Mouse (Mus musculus) thymus, adult 2 months (tissue): ENCODE results near the gene Rab11b. TPM values are rescaled to one million over a fixed set of nuclear protein-coding genes. Genes with fewer than 3 reads are reported as not detected.

Source experiments
- DNase-seq: peaks from one replicate; pipeline ENCODE4 v3.0.0; 2021
- H3K27ac ChIP-seq: fragments of 200-500 bp; 2 replicates; pipeline ENCODE4 v1.5.1; 2012; ENCODE audit warnings: low read length, control low read depth; ENCODE audit not compliant: control insufficient read depth, insufficient read depth
- H3K27me3 ChIP-seq: fragments of 200-500 bp; 2 replicates; pipeline ENCODE4 v1.6.1; 2012; ENCODE audit warnings: mild to moderate bottlenecking, low read length, moderate library complexity, mixed read lengths; ENCODE audit not compliant: control insufficient read depth, insufficient read depth
- H3K36me3 ChIP-seq: fragments of 200-500 bp; 2 replicates; pipeline ENCODE4 v1.6.1; 2012; ENCODE audit warnings: mild to moderate bottlenecking, low read length, moderate library complexity; ENCODE audit not compliant: control insufficient read depth, insufficient read depth
- H3K4me1 ChIP-seq: fragments of 200-500 bp; replicated peaks from 2 replicates; pipeline ENCODE4 v1.6.1; 2012; ENCODE audit warnings: low read length; ENCODE audit not compliant: control insufficient read depth, insufficient read depth
- H3K4me3 ChIP-seq: fragments of 200-500 bp; 2 replicates; pipeline ENCODE4 v1.5.1; 2012; ENCODE audit warnings: mild to moderate bottlenecking, low read length, control low read depth, moderate library complexity; ENCODE audit not compliant: control insufficient read depth, insufficient read depth
- CTCF ChIP-seq: fragments of 200-500 bp; IDR thresholded peaks from 2 replicates; pipeline ENCODE4 v1.5.1; 2012; ENCODE audit warnings: mild to moderate bottlenecking, control low read depth, low read length, moderate library complexity, borderline replicate concordance; ENCODE audit not compliant: control insufficient read depth, poor library complexity, insufficient read depth; ENCODE audit errors: extremely low read depth
- POLR2A ChIP-seq: fragments of 200-500 bp; IDR thresholded peaks from 2 replicates; pipeline ENCODE4 v1.6.1; 2012; ENCODE audit warnings: mild to moderate bottlenecking, low read length, control low read depth, moderate library complexity; ENCODE audit not compliant: control insufficient read depth, poor library complexity, insufficient read depth; ENCODE audit errors: extremely low read depth
- WGBS: fragments of 180-500 bp; shearing (Covaris S2); methylation state at CpG from one replicate; pipeline ENCODE4 v1.1.7; 2018; 5-methylcytosine and 5-hydroxymethylcytosine counted together
- polyA plus RNA-seq: library from polyadenylated mRNA; depleted of rRNA; stranded (reverse); fragments of >200 nt; gene quantifications from 2 replicates; pipeline ENCODE4 v1.2.3, GENCODE M21; 2012

The Rab11b gene
- polyA plus RNA-seq, 1 experiment: 464 TPM

DNA sequence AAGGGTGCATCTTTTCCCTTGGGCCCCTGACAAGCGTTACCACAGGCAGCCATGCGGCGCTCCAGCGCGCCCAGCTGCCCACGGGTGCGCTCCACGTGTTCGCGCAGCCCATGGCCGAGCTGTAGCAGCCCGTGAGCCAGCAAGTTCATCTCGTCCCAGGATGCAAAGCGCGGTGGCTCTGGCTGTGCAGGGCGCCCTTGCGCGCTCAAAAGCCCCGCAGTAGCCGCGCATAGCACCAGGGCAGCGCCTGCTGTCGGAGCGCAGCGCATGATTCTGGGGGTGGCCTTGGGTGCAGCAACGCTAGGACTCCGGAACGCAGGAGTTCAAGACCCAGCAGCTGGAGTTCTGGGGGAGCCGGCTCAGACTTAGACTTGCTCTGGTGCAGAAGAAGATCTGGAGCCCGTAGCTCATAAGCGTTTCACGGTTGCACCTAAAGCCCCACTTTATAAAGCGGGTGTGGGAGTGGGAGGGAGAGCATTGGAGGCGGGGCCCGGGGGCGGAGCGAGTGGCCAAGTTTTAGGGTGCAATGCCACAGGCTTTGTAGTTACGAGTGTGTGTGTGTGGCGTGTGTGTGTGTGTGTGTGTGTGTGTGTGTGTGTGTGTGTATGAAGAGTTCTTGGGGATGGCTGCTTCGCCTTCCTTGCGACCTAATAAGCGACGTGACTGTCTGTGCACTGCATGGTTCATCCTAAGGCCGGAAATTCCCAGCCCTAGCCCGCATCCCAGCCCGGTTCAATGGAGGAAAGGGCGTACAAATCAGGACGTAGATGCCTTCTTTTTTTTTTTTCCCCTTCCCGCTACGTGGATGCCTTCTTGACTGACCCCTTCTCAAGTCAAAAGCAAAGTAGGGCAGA, 21.0 kb upstream of the Rab11b start, which contains the start of gene Angptl4:
Gene Angptl4, minus strand, starts transcription at position 707 of the 854 bp plus-strand sequence.
- TF ChIP-seq CTCF (peak; percentile 28; the same call in 1 of the 2 replicates), POLR2A (no peak)
- peak within 1 kb of the TSS; percentile 47 for H3K4me3 ChIP-seq
- no peaks in the 10 kb centered on the region for H3K36me3 ChIP-seq
- DNase-seq: peak; percentile 77
- no peaks in the 10 kb centered on the region for H3K27me3 ChIP-seq
- H3K4me1 ChIP-seq: peaks cover 24% of the 10 kb centered on the region
- WGBS: under 1% methylated on average over 50 of the region's 50 CpGs
- H3K27ac ChIP-seq: peak within 1 kb of the TSS; percentile 1

DNA sequence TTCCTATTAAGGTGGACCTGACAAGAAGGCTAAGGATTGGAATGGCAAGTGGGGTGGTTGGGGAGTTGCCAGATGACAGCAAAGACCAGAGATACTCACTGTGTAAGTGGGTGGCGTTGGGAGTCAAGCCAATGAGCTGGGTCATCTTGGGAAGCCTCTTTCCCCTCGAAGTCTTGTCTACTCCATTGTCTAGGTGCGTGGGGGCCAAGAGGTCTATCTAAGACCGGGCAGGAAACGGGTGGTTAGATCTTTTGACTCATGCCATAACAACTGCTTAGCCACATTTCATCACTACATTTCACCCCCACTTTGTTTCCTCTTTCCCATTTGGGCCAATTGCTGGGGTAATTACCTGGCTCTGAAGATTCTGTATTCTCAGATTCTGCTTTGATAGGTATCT, 20.1 kb upstream of the Rab11b start:
- no peak for TF ChIP-seq POLR2A
- no peak for TF ChIP-seq CTCF
- no peaks in the 10 kb centered on the region for H3K27me3 ChIP-seq
- no peak for DNase-seq
- H3K36me3 ChIP-seq: no peaks in the 10 kb centered on the region
- WGBS: 13% methylated on average over 5 of the region's 5 CpGs
- no peak overlapping the region; the same call in 1 of the 2 replicates for H3K27ac ChIP-seq
- H3K4me3 ChIP-seq: no peak overlapping the region
- peaks cover 24% of the 10 kb centered on the region for H3K4me1 ChIP-seq

DNA sequence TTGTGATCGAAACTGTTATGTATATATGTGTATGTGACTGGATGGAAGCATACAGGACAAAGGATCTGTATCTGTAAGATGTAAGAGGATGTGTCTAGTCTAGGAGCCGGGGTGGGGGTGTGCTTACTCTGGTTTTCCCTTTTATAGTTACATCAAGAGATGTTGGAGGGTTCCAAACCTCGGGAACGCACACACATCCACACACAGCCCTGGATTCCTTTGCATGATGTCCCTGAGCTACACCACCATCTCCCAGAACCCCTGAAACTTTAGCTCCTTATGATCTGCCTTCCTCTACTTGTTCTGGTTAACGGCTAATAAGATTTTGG, 19.6 kb upstream of the Rab11b start:
- Histone ChIP-seq H3K36me3 (no peaks in the 10 kb centered on the region), H3K4me3 (no peak overlapping the region), H3K27me3 (no peaks in the 10 kb centered on the region), H3K4me1 (peaks cover 24% of the 10 kb centered on the region), H3K27ac (no peak overlapping the region)
- TF ChIP-seq POLR2A (no peak), CTCF (no peak)
- no peak for DNase-seq
- 92% methylated on average over 5 of the region's 5 CpGs for WGBS

DNA sequence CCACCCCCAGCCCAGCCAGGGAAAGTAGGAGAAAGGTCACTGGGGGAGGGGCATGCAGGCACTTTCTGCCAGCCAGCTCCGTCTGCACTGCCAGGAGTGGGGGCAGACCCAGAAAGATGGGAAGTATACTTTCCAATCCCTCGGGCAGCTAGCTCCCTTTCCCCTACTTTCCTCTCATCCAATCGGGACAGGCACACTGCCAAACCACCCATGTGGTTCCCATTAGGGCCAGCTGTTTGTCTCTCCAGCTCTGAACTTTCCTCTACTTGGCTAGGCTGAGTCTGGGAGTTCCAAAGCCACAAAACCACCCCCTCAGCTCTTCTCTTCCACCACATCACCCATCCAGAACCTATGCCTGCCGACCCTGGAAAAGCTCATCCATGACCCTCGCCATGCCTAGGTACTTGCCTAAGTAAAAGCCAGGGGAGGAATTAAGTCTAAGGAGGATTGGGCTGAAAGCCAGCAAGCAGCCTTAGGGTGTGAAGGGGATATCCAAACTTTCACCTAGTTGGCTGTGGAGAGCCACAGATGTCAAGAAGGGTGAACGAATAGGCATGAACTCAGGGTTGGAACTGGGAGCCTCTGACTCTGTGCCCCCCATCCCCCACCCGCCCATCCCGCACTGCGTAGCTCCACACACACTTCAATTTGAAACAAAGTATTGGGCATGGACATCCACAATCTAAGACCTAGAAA, 19.1 kb upstream of the Rab11b start:
- WGBS: 56% methylated on average over 9 of the region's 9 CpGs
- no peak for DNase-seq
- TF ChIP-seq CTCF: no peak
- TF ChIP-seq POLR2A: no peak

DNA sequence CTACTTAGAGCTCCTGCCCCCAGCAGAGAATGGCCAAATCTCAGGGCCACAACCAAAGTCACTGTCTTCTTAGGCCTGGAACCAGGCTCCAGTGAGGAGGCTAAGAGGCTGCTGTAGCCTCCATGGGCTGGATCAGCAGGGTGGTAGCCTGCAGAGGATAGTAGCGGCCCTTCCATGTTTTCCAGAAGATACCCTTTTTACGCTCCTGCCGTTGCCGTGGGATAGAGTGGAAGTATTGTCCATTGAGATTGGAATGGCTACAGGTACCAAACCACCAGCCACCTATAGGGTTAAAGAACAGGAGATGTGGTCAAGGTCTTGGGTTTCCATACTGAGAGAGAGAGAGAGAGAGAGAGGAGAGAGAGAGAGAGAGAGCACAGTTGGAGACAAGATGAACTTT, 15.0 kb upstream of the Rab11b start:
- 97% methylated on average over 4 of the region's 4 CpGs for WGBS
- H3K4me1 ChIP-seq: peaks cover 8% of the 10 kb centered on the region
- H3K36me3 ChIP-seq: no peaks in the 10 kb centered on the region
- no peak overlapping the region for H3K27ac ChIP-seq
- DNase-seq: no peak
- TF ChIP-seq POLR2A (no peak), CTCF (no peak)
- H3K27me3 ChIP-seq: no peaks in the 10 kb centered on the region
- H3K4me3 ChIP-seq: no peak overlapping the region

More for the DNA sequence above, 19.1 kb upstream of the Rab11b start:
- Histone ChIP-seq H3K36me3 (no peaks in the 10 kb centered on the region), H3K27ac (no peak overlapping the region), H3K4me3 (no peak overlapping the region), H3K4me1 (peaks cover 24% of the 10 kb centered on the region), H3K27me3 (no peaks in the 10 kb centered on the region)

DNA sequence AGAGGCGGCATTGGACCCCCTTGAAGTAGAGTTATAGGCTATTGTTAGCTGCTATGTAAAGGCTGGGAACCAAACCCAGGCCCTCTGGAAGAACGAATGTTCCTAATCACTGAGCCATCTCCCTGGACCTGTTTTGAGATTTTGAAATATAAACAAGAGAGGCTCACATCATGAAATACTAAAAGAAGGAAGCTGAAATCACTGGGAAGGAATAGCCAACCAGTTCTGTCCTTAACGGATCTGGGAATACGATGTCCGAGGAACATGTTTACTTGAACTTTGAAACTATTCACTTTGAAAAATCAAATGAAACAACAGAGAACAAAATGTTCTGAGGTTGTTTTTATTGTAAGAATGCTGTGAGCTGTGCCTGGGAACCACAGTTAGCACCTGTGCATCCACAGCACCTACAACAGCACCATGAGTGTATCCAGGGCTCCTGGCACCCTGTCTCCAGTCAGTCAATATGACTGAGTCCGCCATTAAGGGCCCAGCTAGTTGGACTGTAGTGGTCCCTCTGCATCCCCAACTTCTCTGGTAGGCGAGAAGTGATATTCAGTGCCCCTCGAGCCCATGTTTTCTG, 14.3 kb upstream of the Rab11b start:
- no peaks in the 10 kb centered on the region for H3K27me3 ChIP-seq
- H3K4me1 ChIP-seq: peaks cover 7% of the 10 kb centered on the region; the same call in 1 of the 2 replicates
- H3K27ac ChIP-seq: no peak overlapping the region
- no peak overlapping the region for H3K4me3 ChIP-seq
- no peak for DNase-seq
- TF ChIP-seq CTCF: no peak
- TF ChIP-seq POLR2A: no peak
- H3K36me3 ChIP-seq: no peaks in the 10 kb centered on the region
- 95% methylated on average over 8 of the region's 8 CpGs for WGBS

DNA sequence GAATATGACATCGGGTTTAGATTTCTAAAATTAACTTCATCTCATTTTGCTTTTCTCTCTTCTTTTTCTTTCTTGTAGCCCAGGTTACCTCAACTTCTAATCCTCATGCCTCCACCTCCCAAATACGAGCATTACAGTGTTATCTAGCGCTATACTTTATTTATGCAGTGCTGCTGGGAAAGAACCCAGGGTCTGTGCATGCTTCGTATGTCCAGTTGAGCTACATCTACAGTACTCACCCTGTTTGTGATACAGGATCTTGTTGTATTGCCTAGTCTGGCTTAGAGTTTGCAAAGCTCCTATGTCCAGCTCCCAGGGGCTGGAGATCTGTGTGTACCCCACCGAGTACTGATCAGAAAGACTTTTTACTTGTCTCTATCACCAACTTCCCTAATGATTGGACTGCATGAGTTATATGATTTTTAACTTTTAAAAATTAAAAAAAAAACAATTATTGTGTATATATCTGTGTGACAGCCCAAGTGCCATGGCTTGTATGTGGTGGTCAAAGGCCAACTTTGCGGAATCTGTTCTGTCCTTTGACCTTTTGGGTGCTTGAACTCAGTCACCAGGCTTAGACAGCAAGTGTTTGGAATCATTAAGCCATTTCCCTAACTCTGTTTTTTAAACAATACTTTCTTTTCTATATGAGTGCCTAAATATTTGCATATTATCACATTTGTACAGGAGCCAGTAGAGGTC, 13.7 kb upstream of the Rab11b start:
- Histone ChIP-seq H3K4me1 (peaks cover 2% of the 10 kb centered on the region; the same call in 1 of the 2 replicates), H3K27ac (no peak overlapping the region), H3K27me3 (no peaks in the 10 kb centered on the region), H3K4me3 (no peak overlapping the region), H3K36me3 (no peaks in the 10 kb centered on the region)
- TF ChIP-seq POLR2A (no peak), CTCF (no peak)
- DNase-seq: no peak
- 95% methylated on average over 6 of the region's 6 CpGs for WGBS
